Mouse (Mus musculus) midbrain, postnatal 0 days (tissue): ENCODE results near the gene Ddr2. TPM values are rescaled to one million over a fixed set of nuclear protein-coding genes. Genes with fewer than 3 reads are reported as not detected.
A peak's percentile ranks its signal among the peaks of the same experiment; 100 is the strongest.

Experiments used
- ATAC-seq: fragments of 200-750 bp; cut with Nextera tagmentation; 2 replicates; pipeline ENCODE4 v1.8.0; 2017; ENCODE audit warnings: moderate number of reproducible peaks, mild to moderate bottlenecking, moderate TSS enrichment, moderate library complexity; ENCODE audit not compliant: low FRiP score
- DNase-seq: peaks from one replicate; pipeline ENCODE4 v3.0.0-alpha.2; 2015; ENCODE audit warnings: low spot score
- H3K27ac ChIP-seq: fragments of 300-500 bp; sonication (generic); 2 replicates; pipeline ENCODE4 v1.5.1; 2014; ENCODE audit warnings: low read depth, mild to moderate bottlenecking, low read length, mixed read lengths
- H3K27me3 ChIP-seq: fragments of 300-500 bp; sonication (generic); 2 replicates; pipeline ENCODE4 v1.6.1; 2014; ENCODE audit warnings: low read length, control low read depth, mixed read lengths; ENCODE audit not compliant: insufficient read depth
- H3K36me3 ChIP-seq: fragments of 300-500 bp; sonication (generic); 2 replicates; pipeline ENCODE4 v1.6.1; 2014; ENCODE audit warnings: low read length, control low read depth, mixed read lengths; ENCODE audit not compliant: insufficient read depth
- H3K4me1 ChIP-seq: fragments of 300-500 bp; sonication (generic); 2 replicates; pipeline ENCODE4 v1.6.1; 2014; ENCODE audit warnings: mild to moderate bottlenecking, control low read depth, antibody characterized with exemption, low read length, mixed read lengths; ENCODE audit not compliant: insufficient read depth
- H3K4me2 ChIP-seq: fragments of 300-500 bp; sonication (generic); 2 replicates; pipeline ENCODE4 v1.6.1; 2014; ENCODE audit warnings: low read depth, mild to moderate bottlenecking, low read length, mixed read lengths; ENCODE audit not compliant: poor library complexity, severe bottlenecking
- H3K4me3 ChIP-seq: fragments of 300-500 bp; sonication (generic); 2 replicates; pipeline ENCODE4 v1.5.1; 2014; ENCODE audit warnings: low read depth, mild to moderate bottlenecking, low read length, moderate library complexity
- H3K9ac ChIP-seq: fragments of 300-500 bp; sonication (generic); replicated peaks from 2 replicates; pipeline ENCODE4 v1.6.1; 2014; ENCODE audit warnings: mild to moderate bottlenecking, low read length, moderate library complexity, mixed read lengths; ENCODE audit not compliant: poor library complexity, severe bottlenecking
- H3K9me3 ChIP-seq: fragments of 300-500 bp; sonication (generic); 2 replicates; pipeline ENCODE4 v1.6.1; 2016; ENCODE audit warnings: low read length, control low read depth
- CTCF ChIP-seq: IDR thresholded peaks from 2 replicates; pipeline ENCODE4 v1.5.1; 2016; ENCODE audit warnings: antibody characterized with exemption, mild to moderate bottlenecking
- WGBS: fragments of 180-500 bp; shearing (Covaris S2); extraction: QIAGEN DNeasy Blood & Tissue Kit; methylation state at CpG from one replicate; pipeline ENCODE4 v1.1.7; 2014; 5-methylcytosine and 5-hydroxymethylcytosine counted together
- polyA plus RNA-seq: library from polyadenylated mRNA; unstranded; fragments of >200 nt; fragmentation: Nextera tagmentation; extraction: Ambion mirVana; gene quantifications from 2 replicates; pipeline ENCODE4 v1.2.1, GENCODE M21; 2015
- total RNA-seq: library from RNA; depleted of rRNA; stranded (reverse); fragments of >200 nt; gene quantifications from 2 replicates; pipeline ENCODE4 v1.2.3, GENCODE M21; 2014; rRNA removed

Ddr2 gene
- total RNA-seq (8.2 and 9.8 TPM in 2 replicates), polyA plus RNA-seq (7.4 and 8.0 TPM in 2 replicates)

GRCm38 (mm10) chr1:170110516-170111332, at the start of gene Ddr2:
TSS of gene Ddr2 (minus strand) at chr1:170110762.
- H3K36me3 ChIP-seq: no peaks in the 10 kb centered on the region
- no peaks in the 10 kb centered on the region for H3K27me3 ChIP-seq
- no peak within 1 kb of the TSS for H3K4me3 ChIP-seq
- H3K4me1 ChIP-seq: no peaks in the 10 kb centered on the region
- no peak for TF ChIP-seq CTCF
- ATAC-seq (no peak), DNase-seq (peak; percentile 57)
- no peak within 1 kb of the TSS; the same call in 1 of the 2 replicates for H3K27ac ChIP-seq
- 75% methylated on average over 17 of the region's 17 CpGs for WGBS
- H3K9me3 ChIP-seq: no peaks in the 10 kb centered on the region
- no peak within 1 kb of the TSS for H3K9ac ChIP-seq
- 0 out of 2 replicates have a peak within 1 kb of the TSS, but pooled peaks have one; percentile 4 for H3K4me2 ChIP-seq

GRCm38 (mm10) chr1:170159707-170160106, 49.1 kb upstream of the Ddr2 start:
- DNase-seq (peak; percentile 10), ATAC-seq (no peak)
- Histone ChIP-seq H3K9me3 (no peaks in the 10 kb centered on the region), H3K4me3 (no peak overlapping the region), H3K4me1 (no peaks in the 10 kb centered on the region), H3K36me3 (peaks cover 6% of the 10 kb centered on the region), H3K9ac (no peak overlapping the region), H3K4me2 (no peak overlapping the region), H3K27me3 (no peaks in the 10 kb centered on the region), H3K27ac (no peak overlapping the region)
- WGBS: 98% methylated on average over 2 of the region's 2 CpGs
- TF ChIP-seq CTCF: peak; percentile 36

DNA sequence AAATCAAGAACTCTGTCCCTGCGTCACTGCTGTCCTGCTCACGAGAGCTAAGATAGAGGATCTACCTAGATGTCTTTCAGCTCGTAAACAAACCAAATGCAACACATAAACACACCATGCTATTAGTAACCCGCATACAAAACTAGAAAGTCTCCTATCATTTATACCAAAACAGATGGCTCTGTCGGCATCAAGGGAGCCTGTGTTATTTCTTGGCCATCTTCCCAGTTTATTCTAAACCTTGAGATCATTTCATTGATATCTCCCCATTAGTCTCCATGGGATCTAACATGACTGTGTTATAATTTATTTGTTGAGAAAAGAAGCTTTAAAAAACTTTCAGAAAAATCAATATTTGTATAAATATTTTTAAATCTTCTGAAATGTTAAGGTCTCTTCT, 45.2 kb upstream of the Ddr2 start:
- H3K4me1 ChIP-seq: no peaks in the 10 kb centered on the region
- peak; percentile 49 for DNase-seq
- peaks cover 3% of the 10 kb centered on the region; the same call in 1 of the 2 replicates for H3K36me3 ChIP-seq
- WGBS: 76% methylated on average over 5 of the region's 5 CpGs
- no peak for TF ChIP-seq CTCF
- no peaks in the 10 kb centered on the region for H3K9me3 ChIP-seq
- H3K4me2 ChIP-seq: no peak overlapping the region
- H3K9ac ChIP-seq: no peak overlapping the region
- ATAC-seq: no peak
- H3K27ac ChIP-seq: no peak overlapping the region
- H3K4me3 ChIP-seq: no peak overlapping the region
- no peaks in the 10 kb centered on the region for H3K27me3 ChIP-seq

GRCm38 (mm10) chr1:170155298-170155697, 44.7 kb upstream of the Ddr2 start:
- no peaks in the 10 kb centered on the region for H3K27me3 ChIP-seq
- WGBS: 77% methylated on average over 2 of the region's 2 CpGs
- H3K27ac ChIP-seq: no peak overlapping the region
- TF ChIP-seq CTCF: peak; percentile 42
- ATAC-seq (no peak), DNase-seq (no peak)
- H3K4me2 ChIP-seq: no peak overlapping the region
- no peak overlapping the region for H3K9ac ChIP-seq
- peaks cover 3% of the 10 kb centered on the region; the same call in 1 of the 2 replicates for H3K36me3 ChIP-seq
- no peaks in the 10 kb centered on the region for H3K9me3 ChIP-seq
- no peak overlapping the region for H3K4me3 ChIP-seq
- no peaks in the 10 kb centered on the region for H3K4me1 ChIP-seq

DNA sequence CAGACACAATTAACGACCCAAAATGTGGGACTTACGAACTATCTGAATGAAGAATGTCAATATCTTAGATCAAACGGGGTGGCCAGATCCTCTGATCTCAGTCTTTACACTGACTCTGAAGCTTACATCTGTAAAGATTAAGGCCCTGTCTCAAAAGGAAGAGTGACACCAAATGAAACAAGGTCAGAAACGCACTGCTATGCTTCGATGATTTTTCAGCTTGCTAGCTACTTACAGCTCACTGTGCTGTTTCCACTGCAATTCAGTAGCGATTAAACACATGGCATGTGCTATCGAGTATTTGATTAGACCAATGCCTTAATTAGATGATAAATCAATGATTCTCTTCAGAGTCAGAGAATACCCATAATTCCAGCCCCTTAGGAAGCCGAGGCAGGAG, 43.4 kb upstream of the Ddr2 start:
- Histone ChIP-seq H3K27ac (no peak overlapping the region), H3K9ac (no peak overlapping the region), H3K9me3 (no peaks in the 10 kb centered on the region), H3K27me3 (no peaks in the 10 kb centered on the region), H3K36me3 (peaks cover 11% of the 10 kb centered on the region), H3K4me1 (no peaks in the 10 kb centered on the region), H3K4me2 (no peak overlapping the region), H3K4me3 (no peak overlapping the region)
- no peak for TF ChIP-seq CTCF
- 43% methylated on average over 8 of the region's 8 CpGs for WGBS
- ATAC-seq: no peak
- no peak for DNase-seq

DNA sequence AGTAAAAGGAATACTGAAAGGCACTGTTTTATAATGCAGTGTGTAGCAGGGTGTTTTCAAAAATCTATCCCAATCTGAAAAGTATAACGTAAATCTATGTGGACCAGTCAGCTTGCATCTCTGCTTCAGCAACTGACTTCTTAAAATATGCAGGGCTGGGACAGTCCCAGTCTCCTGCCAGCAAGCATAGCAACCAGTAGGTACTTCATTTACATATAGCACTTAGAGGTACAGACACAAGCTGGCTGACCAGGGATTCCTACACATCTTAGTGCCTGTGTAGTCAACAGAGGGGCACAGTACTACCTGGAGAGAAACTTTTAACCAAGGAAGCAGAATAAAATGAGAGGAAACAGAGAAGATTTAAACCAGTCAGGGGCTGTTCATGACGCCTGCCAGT, 42.0 kb upstream of the Ddr2 start:
- no peak overlapping the region for H3K27ac ChIP-seq
- WGBS: 82% methylated on average over 2 of the region's 2 CpGs
- no peak overlapping the region for H3K4me3 ChIP-seq
- H3K9me3 ChIP-seq: no peaks in the 10 kb centered on the region
- DNase-seq (no peak), ATAC-seq (no peak)
- no peak overlapping the region for H3K9ac ChIP-seq
- peaks cover 16% of the 10 kb centered on the region for H3K36me3 ChIP-seq
- H3K4me1 ChIP-seq: no peaks in the 10 kb centered on the region
- no peak overlapping the region for H3K4me2 ChIP-seq
- H3K27me3 ChIP-seq: no peaks in the 10 kb centered on the region
- TF ChIP-seq CTCF: no peak
